Mouse (Mus musculus): ENCODE measurements around the gene Fbxo48. TPM values are rescaled to one million over a fixed set of nuclear protein-coding genes. Genes with fewer than 3 reads are reported as not detected.

The Fbxo48 gene
- total RNA-seq (2015; ENCODE audit: low replicate concordance): 2.3 and 14.6 TPM in 2 replicates
- total RNA-seq (2017; ENCODE audit: low replicate concordance): 9.0 and 11.3 TPM in 2 replicates

DNA sequence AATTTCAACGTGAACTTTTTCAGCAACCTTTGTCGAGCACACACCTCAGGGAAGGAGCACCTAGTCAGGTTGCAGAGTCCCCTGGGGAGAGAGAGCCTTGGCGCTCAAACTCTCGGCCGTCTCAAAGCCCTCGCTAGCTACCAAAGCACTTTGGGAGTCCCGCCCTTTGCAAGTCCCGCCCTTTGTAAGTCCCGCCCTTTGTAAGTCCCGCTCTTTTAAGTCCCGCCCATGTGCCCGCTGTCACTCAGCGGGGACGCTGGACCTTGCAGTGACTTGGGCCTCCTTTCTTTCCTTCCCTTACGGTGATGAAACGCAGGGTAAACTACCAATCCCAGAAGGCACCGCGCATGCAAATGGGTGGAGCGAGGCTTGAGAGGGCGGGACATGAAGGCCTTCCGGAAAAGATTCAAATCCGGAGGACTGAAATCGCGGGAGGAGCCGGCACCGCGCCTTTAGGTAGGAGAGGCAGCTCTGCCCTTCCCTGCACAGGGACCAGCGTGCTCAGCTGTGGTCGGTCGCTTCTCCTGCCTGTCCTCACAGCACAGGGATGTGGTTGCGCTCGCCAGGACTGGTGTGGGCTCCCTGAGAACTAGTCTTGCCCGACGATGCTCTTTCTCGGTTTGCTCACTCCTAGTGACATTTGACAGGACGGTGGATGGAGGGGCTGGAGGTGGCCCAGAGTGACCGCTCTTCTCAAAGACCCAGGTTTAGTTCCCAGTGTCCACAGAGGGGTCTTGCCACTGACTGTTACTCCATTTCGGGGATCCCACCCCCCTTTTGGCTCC is at the start of gene Fbxo48:
Fbxo48 (plus strand) TSS at position 400 of the 785 bp plus-strand sequence.
- ATAC-seq (replicated peaks; ENCODE audit: low FRiP score, poor library complexity, severe bottlenecking): peak; percentile 95

DNA sequence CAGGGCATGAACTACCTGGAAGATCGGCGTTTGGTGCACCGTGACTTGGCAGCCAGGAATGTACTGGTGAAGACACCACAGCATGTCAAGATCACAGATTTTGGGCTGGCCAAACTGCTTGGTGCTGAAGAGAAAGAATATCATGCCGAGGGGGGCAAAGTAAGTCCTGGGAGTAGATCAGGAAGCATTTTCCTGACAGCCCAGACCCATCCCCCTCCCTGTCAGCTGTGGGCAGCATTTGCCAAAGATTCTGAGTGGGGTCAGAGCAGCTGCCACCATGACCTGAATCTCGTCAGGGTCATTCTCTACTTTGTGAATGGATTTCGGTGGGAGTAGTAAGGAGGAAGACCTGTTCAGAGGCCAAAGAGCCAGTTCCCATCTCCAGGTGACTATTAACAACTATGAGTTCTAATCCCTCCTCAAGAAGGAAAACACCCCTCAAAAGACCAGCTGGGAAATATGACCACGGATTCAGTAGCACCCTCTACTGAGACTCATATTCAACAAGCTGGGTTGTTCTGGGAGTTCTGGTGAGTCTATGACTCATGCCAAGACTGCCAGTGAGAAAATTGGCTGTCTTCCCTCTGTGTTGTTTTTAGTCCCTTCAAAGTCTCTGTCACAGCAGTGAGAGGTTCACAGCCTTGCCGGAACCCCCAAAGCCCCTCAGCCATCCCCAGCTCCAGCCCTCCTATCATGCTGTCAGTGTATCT is 46.7 kb upstream of the Fbxo48 start:
- ATAC-seq (replicated peaks; ENCODE audit: low FRiP score, poor library complexity, severe bottlenecking): no peak

DNA sequence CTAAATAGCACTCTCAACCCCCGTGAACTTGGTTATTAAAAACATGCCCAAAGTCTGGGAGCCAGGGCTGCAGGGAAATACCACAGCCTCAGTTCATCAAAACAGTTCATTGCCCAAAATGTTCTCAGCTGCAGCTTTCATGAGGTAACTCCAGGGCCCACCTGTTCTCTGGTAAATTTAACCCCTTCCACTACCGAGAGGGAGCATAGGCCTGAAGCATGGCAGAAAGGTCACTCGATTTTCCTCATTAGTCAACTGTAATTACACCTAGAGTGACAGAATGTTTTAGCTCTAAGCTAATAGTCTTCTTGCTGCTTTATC is 46.2 kb upstream of the Fbxo48 start:
- no peak for ATAC-seq (replicated peaks; ENCODE audit: low FRiP score, poor library complexity, severe bottlenecking)

DNA sequence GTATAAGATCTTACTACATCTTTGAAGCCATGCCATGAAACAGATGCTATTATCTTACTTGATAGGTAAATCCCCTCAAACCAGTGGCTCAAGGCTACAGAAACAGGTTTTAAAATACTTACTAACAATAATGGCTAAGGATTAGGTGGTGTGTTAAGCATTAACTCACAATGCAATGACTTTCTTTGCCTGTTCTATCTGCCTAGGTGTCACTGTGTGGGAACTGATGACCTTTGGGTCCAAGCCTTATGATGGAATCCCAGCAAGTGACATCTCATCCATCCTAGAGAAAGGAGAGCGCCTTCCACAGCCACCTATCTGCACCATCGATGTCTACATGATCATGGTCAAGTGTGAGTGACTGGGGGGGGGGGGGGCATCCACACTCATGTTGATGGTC is 44.6 kb upstream of the Fbxo48 start:
- ATAC-seq (replicated peaks; ENCODE audit: low FRiP score, poor library complexity, severe bottlenecking): no peak

DNA sequence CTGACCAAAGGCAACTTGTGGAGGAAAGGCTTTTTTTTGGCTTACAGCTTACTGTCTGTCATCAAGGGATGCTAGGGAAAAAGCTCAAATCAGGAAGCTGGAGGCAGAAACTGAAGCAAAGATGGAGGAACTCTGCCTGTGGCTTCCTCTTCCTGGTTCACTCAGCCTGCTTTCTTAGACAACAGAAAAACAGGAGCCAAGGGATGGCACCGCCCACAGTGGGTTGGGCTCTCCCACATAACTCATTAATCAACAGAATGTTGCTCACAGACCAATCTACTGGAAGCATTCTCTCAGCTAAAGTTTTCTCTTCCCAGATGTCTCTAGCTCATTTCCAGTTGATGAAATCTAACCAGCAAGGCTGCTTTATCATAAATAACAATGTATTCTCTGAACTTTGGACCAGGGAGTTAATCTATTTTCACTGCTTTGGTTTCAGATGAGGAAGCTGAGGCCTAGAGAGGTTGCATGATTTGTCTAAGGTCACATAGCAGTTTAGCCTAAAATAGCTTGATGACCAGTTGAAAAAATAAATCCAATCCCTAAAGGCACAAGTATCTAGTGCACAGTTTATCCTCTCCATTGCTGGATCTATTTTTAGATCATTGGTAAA is 43.6 kb upstream of the Fbxo48 start:
- ATAC-seq (replicated peaks; ENCODE audit: low FRiP score, poor library complexity, severe bottlenecking): no peak

DNA sequence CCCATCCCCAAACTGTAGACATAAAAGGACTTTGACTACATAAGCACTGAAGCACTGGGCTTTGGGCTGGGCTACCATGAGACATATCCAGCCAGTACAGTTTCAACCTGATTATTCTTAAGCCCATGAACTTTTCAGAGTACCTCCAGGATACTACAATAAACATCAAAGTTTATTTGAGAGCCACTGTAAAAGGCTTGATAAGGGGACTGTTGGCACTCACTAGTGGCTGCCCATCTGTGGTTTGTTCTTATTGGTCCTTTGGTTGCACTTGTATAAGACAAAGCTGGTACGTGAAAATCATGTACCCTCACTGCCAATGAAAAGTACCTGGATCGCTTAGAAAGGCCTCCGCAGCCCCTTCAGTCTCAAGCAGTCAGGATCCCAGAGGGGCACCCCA is 36.4 kb upstream of the Fbxo48 start:
- ATAC-seq (replicated peaks; ENCODE audit: low FRiP score, poor library complexity, severe bottlenecking): no peak

DNA sequence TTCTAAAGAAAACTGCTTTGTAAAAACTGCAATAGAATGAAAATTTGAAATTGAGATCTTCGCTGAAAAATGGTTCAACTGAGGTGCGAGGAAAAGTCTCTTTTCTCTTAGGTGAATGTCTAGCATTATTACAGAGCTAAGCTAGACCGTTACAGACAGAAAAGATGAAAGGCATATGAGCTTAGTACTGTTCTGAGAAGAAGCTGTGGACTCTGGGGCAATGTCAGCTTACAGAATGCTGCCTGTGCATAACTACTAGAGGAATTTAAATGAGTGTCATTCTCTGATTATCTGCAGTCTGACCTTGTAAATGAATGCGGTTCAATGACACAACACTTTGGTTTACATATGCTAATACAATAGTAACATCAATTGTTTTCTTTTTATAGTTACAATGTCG is 35.3 kb upstream of the Fbxo48 start:
- ATAC-seq (replicated peaks; ENCODE audit: low FRiP score, poor library complexity, severe bottlenecking): no peak

DNA sequence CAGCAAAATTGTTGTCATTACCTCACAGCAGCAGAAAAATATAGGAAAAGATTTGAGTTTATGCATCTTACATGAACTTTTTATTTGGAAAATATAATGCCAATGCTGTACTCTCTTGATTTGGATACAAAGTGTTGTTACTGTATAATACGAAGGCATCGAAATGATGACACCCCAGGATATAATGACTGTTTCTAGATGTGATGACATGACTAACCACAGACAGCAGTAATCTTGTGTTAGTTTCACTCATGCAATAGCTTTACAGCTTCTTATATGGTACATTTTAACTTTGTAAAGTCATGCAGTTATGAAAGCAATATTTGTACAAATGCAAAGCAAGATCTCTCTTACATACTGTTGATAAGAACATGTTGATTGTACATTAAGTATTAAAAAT is 33.7 kb upstream of the Fbxo48 start:
- ATAC-seq (replicated peaks; ENCODE audit: low FRiP score, poor library complexity, severe bottlenecking): no peak

DNA sequence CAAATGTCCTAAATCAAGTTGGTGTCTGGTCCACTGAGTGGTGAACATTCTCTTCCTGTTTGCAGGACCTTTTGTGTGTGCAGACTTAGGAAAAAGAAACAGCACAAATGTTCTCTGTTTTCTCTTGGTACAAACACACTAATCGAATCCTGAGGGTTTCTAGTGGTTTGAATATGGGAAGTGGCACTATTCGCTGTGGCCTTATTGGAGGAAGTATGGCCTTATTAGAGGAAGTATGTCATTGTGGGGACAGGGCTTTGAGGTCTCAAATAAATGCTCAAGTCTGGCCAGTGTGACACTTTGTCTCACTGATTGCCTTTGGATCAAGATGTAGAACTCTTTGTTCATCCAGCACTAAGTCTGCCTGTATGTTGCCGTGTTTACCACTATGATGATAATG is 19.0 kb upstream of the Fbxo48 start:
- no peak for ATAC-seq (replicated peaks; ENCODE audit: low FRiP score, poor library complexity, severe bottlenecking)

DNA sequence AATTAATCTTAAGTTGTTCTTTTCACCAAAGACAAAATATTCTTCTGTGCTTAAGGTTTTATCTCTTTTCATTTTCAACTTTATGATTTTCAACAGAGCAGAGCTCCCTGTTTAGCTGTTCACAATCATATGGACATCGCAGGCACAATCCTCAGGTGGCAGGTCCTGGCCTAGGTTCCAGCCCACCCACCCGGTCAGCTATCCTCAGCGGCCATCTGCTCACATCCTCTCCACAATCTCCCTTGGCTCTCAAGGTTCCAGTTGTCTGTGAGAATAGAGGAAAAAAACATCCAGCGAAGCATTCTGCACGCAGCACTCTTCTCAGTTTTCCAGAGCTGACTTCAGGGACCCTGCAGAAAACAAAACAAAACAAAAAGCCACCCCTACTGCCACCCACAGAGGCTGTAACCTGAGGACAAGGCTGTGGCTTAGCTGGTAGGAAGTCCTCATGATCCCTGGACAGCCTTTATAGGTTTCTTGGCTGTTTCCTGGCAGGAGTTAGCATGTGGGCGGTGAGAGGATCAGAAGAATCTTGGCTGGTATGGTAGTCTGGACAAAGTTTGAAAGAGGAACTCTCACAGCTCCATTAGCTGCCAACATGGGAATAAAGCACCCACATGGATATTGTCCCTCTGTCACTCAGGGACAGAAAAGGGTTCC is 15.5 kb upstream of the Fbxo48 start:
- no peak for ATAC-seq (replicated peaks; ENCODE audit: low FRiP score, poor library complexity, severe bottlenecking)

DNA sequence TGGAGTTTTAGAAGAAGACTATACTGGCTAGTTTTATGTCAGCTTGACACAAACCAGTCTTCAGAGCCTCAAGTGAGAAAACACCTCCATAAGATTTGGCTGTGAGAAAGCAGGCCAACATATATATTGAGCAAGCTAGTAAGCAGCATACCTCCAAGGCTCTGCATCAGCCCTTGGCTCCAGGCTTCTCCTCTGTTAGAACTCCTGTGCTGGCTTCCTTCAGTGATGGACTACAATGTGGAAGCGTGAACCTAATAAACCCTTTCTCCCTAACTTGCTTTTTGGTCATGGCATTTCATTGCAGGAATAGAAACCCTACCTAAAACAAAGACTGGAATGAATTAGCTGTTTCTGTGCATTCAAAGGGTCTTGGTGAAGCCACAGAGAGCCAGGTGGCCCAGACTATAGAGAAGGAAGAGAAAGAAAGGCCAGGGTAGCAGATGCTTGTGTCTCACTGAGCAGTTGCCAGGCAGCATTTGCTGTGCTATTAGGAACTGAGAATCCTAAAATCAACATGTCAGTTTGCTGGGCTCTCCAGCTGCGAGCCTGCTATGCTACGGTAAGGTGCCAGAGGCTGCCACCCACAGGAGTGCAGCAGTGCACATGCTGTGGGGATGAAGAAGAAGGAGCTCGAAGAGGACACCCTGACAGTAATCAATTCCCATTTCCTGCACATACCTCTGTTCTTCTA is 9.9 kb upstream of the Fbxo48 start:
- ATAC-seq (replicated peaks; ENCODE audit: low FRiP score, poor library complexity, severe bottlenecking): no peak

DNA sequence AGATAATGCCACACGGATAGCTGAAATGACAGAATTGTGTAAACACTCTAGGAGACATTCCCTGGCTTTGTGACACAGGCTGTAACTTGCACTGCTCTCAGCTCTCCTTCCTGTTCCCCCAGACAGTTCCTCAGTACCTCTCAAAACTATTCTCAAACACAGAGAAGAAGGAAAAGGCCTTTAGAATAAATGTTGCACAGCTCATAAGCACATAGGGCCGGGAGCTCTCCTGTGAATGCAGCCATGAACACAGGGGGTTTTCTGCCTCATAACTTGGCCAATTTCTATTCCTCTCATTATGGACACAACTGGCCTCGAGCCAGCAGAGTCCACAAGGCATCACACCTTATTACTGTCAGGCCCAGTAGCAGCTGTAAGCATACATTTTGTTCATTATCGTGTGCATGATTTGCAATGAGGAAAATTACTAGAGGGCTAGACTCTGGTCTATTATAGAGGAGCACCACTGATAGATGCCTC is 9.2 kb upstream of the Fbxo48 start:
- ATAC-seq (replicated peaks; ENCODE audit: low FRiP score, poor library complexity, severe bottlenecking): no peak

DNA sequence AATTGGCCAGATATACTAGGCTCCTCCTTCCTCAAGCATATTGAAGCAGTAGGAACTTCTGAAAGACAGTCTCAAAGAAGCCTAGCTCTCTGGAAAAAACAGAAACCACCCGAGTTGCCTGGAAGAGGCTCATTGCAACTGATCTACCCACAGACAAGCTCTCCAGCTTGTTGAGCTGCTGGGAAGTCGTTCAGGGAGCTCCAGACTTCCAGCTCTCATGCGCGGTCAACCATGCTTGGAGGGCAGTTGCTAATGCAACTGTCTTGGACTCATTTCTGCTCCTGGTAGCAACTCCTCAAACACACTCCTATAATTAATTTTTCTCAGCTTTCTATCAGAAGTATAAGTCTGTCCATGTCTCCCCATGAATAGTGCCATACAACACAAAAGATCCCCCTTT is 8.2 kb upstream of the Fbxo48 start:
- ATAC-seq (replicated peaks; ENCODE audit: low FRiP score, poor library complexity, severe bottlenecking): no peak

DNA sequence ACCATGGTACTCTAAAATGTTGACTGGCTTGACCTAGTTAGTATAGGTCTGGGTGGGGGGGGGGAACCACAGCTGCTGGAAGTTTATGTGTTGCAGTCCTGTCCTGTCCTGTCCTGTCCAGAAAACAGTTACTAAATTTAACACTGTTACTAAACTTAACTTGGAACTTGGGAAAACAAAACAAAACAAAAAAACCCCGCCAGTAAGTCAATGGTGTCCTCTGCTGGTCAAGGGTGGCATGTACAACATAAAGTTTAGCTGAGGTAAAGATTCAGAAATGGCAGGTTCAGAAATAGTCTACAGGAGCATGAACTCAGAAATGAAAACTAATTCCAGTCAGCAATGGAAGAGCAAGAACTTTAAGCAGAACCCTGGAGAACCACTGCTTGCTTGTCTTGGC is 2.4 kb upstream of the Fbxo48 start:
- 0 out of 2 replicates have a peak, but pooled peaks have one; percentile 26 for ATAC-seq (replicated peaks; ENCODE audit: low FRiP score, poor library complexity, severe bottlenecking)

DNA sequence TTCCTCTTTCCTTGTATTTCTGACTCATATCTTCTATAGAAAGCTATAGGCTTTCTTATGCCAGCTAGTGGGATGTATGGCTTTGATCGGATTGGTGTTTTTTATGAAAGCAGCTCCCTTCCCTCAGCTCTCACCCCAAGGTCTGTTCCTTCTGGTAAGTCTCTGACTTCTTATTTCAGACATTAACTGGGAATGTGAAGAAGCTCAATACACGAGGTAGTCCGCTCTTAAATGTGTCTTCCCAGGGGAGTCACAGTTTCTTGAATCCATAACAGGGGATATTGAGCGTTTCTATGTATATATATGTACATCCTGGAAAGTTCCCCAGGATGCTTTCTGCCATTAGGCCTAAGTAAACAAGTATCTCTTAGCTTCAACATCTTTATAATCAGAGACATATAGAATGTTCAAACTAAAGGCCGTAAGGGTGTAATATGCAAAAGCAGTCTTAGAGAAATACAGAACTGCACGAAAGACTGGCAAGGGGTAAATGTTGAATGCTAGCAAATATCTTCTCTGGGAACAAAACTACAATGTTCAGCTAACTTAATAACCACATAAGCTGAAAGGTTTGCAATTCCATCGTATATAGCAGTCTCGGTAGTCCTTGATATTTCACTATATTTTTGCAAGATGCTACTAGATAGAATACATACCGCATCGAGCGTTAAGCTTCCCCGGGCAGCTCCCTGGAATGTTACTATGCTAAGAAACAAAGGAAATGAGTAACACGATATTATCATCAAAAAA is 774 bp upstream of the Fbxo48 start:
- peak; percentile 9 for ATAC-seq (replicated peaks; ENCODE audit: low FRiP score, poor library complexity, severe bottlenecking)

DNA sequence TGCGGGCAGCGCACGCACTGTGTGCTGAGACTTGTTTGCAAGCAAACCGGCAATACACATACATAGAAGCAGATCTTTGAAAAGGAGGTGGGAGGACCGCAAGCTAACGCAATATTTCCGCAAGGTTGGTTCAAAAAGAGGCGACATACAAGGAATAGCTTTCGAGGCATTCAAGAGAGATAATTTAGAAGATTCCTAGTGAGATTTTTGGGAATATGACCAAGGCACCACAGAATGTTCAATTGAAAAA is 511 bp downstream of the Fbxo48 start:
- ATAC-seq (replicated peaks; ENCODE audit: low FRiP score, poor library complexity, severe bottlenecking): no peak; the same call in 1 of the 2 replicates

DNA sequence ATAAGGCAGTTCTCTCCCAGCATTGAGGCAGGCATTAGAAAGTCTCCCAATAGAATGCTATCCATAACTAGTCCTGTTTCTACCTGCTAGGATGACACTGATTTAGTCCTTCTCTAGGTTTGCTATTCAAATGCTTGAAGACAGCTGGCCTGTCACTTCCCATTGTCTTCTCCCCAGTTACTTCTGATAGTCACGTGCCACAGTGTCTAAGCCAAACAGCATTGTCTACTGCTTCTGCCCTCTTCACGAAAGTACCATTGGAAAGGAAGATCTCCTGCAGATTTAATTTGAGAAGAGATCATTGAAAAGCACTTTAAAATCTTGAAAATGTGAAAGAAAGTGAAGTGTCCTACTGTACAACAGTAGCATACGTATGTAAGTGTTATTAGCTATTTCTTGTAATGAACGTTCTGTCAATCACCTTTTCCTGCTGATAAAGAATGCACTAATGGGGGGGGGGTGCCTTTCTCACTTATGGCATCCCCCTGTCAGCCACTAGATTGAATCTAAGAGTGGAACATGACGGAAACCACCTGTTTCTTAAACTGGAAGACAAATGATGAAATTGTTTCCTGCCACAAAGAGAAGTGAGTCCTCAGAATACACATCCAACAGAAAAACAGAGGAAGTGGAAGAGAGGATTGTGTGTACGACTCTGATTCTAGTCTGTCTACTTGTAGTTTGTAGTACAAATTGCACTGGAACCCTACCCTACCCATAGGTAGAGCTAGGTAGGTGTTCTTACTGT is 5.1 kb downstream of the Fbxo48 start:
- ATAC-seq (replicated peaks; ENCODE audit: low FRiP score, poor library complexity, severe bottlenecking): no peak

DNA sequence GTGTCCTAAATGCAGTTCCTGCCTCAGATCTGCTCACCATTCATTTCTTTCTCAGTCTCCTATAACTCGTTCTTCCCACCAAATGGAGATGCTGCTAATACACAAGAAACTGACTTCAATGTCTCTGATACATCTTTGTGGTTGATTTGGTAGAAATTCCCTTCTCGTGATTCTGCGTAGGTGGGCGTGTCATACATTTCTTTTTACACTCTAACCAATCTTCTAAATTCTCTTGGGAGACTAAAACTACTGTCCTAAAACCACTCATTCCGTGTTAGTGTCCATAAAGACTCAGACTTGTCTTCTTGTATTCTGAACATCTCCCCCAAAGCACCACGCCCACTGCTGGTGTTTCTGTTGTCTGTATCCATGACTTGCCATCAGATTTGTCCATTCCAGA is 5.9 kb downstream of the Fbxo48 start:
- ATAC-seq (replicated peaks; ENCODE audit: low FRiP score, poor library complexity, severe bottlenecking): no peak

DNA sequence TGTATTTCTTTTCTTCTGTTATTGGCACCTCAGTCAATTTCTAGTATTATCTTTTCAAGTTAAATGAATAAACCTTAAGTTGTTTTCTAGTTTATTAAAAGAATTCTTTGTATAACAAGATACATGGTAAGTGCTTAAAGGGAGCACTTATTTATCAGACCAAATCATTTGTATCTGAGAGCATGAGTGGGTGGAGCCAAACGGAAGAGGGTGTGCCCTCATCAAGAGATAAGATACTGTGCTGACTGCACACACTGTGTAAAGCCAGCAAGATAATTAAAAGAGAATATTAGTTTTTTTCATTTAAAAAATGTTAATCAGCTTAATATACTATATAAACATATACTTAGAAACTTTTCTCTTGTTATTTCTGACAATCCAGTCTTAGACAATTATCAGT is 7.3 kb downstream of the Fbxo48 start:
- peak; percentile 62; the same call in 1 of the 2 replicates for ATAC-seq (replicated peaks; ENCODE audit: low FRiP score, poor library complexity, severe bottlenecking)
